Mouse (Mus musculus) testis, adult 2 months (tissue): ENCODE measurements around the gene Pkd2l1.

Experiments
- CTCF ChIP-seq: fragments of 200-500 bp; IDR thresholded peaks from 2 replicates; pipeline ENCODE4 v1.5.1; 2012; ENCODE audit warnings: low read depth, mild to moderate bottlenecking, inconsistent platforms, low read length, moderate library complexity; ENCODE audit not compliant: control insufficient read depth, insufficient read depth, insufficient replicate concordance
- POLR2A ChIP-seq: fragments of 200-500 bp; IDR thresholded peaks from 2 replicates; pipeline ENCODE4 v1.6.1; 2012; ENCODE audit warnings: low read depth, mild to moderate bottlenecking, inconsistent platforms, low read length, moderate library complexity; ENCODE audit not compliant: control insufficient read depth

DNA sequence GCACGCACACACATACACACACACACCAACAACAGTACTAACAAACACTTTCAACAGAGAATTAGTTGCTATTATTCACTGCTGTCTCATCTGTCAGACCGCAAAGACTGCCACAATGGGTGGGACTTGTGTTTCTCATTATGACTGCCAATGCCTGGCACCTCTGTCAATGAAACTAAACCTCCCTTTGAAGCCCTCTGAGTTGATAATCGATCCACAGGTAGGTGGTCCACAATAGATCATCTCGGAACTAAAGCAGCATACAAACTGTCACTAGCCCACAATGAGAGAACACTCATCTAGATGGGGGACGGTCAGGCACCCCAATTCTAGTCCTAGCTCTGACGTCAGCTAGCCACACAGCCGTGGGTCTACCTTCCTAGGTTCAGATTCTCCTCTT is 71.1 kb downstream of the Pkd2l1 start:
- TF ChIP-seq CTCF (no peak), POLR2A (no peak)
